Mouse (Mus musculus) spleen, adult 2 months (tissue): ENCODE measurements around the gene Ifi44.

Experiments
- CTCF ChIP-seq: fragments of 200-500 bp; IDR thresholded peaks from 2 replicates; pipeline ENCODE4 v1.5.1; 2011; ENCODE audit warnings: mild to moderate bottlenecking, inconsistent platforms; ENCODE audit not compliant: insufficient read depth, insufficient read length, insufficient replicate concordance; ENCODE audit errors: extremely low read depth
- POLR2A ChIP-seq: fragments of 200-500 bp; IDR thresholded peaks from 2 replicates; pipeline ENCODE4 v1.6.1; 2011; ENCODE audit warnings: low read depth, low read length, inconsistent platforms

- no peak for TF ChIP-seq CTCF
- no peak for TF ChIP-seq POLR2A
Measured at GRCm38 (mm10) chr3:151775089-151775488, 25.3 kb upstream of the Ifi44 start.
